Mouse (Mus musculus) lung, postnatal 10 days (tissue): ENCODE results near the gene Cntnap5a.

Source experiments
- DNase-seq: peaks from one replicate; pipeline ENCODE4 v3.0.0; 2021

Cntnap5a gene

DNA sequence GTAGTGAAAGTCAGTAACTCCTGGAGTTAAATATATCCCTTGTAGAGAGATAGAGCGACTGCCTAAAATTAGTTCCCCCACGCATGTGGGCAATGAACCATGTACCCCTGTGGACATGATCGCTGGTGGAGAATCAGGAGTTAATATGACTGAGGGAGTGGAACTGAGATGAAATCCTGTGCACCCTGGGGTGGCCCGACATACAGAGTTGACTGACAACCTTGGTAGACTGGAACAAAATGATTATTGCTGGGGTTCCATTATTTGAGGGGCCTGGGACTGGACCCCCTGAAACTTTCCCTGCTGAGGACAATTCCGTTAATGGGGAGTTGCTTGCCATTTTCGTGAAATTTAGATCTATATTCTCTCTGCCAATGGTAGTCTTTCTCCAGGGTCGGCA lies 683.0 kb downstream of the Cntnap5a start:
- no peak for DNase-seq

DNA sequence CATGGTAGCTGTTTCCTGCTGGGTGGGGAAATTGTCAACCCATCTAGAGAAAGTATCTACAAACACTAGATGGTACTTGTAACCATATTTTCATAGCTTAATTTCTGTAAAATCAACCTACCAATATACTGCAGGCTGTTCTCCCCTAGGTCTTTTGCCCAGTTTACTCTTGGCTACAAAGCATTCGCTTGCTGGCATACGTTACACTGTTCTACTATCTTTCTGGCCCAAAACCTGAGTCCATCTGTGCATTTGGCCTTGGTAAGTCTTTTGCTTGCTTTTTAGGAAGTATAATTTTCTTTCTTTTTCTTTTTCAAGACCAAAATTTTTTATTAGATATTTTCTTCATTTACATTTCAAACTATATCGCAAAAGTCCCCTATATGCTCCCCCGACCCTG lies 686.3 kb downstream of the Cntnap5a start:
- no peak for DNase-seq

DNA sequence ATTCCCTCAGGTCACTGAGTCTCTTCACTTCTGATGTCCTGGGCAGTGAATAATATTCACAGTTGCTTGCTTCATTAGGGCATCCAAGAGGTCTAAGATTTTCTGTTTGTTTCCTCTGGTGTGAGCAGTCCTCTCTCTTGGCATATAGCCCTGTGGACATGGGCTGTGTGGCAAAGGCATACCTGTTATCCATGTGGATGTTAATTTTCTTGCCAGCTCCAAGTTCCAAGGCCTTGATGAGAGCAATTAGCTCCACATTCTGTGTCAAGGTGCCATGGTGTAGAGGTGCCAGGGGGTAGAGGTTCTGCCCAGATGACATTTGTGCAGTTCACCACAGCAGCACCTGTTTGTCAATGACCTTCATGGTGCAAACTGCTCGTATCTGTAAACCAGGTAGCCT lies 689.0 kb downstream of the Cntnap5a start:
- DNase-seq, result no peak

DNA sequence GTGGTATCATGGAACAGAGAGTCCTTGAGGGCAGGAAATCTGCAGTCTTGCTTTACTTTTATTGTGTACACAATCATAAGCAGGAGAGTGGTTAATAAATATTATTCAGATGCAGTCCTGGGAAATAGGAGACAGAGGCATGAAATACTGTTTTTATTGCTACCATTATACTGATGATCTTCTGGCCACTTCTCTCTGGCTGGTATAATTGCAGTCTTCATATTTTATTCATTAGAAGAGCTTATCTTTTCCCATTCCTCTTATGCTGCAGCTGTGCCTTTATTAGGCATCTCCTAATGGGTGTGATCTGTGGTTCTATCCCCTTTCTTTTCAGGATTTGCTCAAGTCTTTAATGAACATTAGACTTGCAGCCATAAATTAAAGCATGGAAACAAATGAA lies 707.8 kb downstream of the Cntnap5a start:
- no peak for DNase-seq

DNA sequence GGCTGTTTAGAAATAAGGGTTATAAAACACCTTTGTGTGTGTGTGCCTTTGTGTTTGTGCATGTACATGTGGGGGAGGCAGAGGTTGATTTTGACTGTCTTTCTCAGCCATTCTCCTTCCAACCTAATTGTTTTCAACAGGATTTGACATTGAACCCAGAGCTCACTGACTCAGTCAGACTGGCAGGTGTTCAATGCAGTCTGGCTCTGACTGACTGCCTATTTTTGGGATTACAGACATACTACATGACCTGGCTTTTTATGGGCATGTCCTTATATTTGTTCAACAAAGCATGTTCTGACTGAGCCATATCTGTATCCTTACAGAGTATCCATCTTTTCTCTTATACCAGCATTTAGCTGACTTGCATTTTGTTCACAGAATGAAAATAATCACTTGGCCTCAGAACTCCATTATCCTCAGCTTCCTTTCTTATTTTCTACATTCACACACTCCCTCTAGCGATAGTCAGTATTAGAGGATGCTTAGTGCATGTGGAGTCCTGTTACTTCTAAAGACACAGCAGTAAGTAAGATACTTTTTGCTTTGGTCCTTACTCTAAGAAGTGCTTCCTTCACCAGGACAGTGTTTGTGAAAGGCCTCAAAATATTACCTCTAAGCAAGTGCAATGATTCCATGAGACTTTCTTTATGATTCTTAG lies 717.6 kb downstream of the Cntnap5a start:
- no peak for DNase-seq

DNA sequence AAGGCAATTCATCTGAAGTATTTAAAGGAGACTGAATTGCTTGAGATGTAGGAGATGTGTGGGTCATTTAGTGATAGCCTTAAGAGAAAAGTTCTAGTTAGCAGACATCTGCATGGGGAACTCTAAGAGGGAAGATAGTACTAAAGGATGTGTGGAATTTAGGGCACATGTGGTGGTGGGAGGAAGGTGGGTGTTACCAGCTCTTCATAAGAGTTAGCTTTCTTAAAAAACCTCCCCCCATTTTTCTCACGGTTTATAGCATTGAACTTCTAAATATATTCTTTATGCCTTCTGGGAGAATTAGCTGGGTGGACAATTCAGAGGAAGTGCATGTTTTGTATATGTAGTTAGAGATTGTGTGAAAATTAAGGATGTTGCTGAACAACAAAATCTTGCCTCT lies 725.3 kb downstream of the Cntnap5a start:
- no peak for DNase-seq

DNA sequence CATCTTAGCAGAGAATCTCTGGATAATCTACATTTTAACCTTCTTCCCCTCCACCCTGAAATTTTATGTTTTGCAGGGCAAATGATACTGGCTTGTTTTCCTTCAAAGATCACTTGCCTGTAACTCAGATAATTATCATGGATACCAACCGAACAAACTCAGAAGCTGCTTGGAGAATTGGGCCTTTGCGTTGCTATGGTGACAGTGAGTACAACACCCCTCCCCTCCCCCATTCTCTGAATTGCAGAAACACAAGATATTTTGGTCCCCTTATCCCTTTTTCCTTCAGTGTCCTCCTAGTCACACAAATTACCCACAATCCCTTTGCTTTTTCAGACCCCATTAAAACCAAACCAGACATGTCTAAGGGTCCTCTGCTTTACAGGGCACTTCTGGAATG lies 743.8 kb downstream of the Cntnap5a start:
- no peak for DNase-seq

DNA sequence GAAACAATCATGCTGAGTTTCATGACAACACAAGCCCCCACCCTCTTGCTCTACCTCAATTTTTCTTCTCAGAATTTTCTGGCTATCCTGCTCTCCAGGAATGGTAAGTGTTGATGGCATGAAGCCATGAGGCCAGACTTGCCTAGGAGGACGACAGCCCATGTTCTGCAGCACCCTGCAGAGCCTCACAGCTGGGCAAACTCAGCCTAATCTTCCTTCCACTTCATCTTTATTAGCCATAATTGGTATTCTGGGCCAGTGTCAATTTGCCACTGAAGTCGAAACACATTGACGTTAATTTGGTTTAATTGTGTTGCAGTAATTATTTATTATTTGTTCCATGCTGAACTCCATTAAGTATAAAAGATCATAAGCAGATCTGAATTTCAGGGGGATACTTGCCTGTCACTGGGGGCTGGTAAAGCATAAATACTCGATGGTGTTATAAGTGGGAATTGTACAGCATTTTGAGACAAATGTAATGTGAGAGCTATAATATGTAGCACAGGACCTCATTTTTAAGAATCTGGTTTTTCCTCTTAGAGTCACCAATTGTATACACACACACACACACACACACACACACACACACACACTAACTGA lies 770.7 kb downstream of the Cntnap5a start:
- DNase-seq, result no peak

DNA sequence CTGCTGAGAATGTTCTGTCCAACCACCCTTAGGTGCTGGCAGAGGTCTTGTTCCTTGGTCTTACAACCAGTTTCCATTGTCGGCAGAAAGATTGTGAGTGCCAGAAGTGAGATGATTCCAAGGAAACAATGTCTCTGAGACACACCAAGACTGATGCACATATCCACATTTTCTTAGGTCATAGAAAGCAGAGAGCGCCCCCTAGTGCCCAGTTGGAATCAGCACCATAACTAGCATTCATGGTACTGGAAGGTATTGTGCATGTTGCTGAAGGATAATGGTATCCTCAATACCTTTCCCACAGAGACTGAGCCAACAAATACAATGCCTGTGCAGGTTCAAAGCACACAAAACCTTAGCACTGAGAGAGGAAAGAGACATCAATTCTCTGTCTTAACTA lies 793.1 kb downstream of the Cntnap5a start:
- no peak for DNase-seq

DNA sequence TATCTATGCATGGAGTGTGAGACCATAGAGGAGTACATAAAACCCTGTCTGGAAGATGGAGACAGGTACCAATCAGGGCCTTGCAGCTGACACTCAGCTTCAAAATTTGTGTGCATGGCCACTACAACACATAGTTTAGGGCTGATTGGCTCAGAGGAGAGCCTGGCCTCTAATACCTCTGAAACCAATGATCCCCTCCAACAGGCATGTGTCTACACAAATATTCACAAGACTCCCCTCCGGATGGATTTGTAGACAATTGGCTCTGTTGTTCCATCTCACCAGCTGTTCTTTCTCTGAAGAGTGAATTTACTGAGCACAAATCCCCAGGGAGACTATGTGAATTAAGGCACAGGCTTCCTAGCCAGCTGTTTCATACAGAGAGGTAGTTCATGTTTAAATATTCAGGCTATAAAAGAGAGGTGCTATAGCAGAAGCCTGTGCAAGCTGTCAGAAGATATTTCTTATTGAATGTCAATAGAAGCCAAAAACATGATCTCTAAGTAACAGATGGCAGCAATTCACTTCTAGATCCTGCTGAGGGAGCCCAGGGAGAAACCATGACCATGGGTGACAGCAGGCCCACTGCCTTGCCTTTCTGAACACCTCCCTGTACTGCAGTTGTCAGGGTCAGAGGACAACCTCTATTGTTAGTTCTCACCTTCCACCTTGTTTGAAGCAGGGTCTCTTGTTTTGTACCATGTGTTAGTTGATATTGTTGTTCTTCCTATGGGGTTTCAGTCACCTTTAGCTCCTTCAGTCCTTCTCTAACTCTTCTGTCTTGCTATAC lies 804.4 kb downstream of the Cntnap5a start:
- DNase-seq, result no peak

DNA sequence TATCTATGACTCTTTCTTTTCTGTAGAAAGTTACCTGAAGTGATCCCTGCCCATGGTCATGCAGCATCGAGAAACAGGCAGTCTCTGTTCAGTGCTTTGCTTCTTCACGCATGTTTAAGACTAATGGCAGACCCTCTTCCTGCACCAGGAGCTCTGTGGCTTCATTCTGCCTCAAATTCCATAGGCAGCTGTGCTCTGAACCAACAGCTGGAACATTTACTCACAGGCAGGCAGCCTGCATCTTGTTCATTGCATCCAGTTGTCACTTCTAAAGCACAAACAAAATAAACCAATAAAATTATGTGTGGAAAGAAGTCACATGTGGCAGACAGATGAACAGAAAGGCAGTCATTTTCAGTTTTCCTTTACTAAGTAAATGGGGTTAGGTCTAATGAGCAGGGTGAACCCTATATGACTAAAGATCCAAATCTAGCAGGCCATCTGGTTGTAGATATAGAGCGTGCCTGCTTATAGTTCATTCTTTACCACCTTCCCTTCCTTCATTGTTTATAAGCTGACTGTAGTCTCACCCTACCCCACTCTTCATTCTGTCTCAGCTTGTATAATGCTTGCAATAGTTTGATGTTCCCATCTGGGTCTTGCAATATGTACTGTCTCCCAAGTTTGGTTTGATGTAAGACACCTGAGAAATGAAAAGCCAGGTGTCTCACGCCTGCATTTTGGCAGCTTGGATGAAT lies 893.6 kb downstream of the Cntnap5a start:
- DNase-seq, result no peak

DNA sequence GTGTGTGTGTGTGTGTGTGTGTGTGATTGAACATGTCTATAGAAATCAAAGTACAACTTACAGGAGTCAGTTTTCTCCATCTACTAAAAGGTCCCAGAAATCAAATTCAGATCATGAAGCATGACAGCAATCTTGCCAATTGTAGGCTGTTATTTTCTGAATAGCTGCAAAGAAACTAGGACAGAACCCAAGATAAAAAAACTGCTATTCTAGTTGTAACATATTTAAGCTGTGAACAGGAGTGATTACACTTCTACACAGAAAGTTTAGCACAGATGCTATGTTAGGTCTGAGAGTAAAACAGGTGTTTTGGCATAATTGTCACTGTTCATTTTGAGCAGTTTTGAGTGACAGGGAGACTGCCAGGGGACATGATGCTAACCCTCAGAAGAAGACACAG lies 931.7 kb downstream of the Cntnap5a start:
- DNase-seq, result no peak
